Mouse (Mus musculus): Measurements from ENCODE around the gene Pak6.

DNA sequence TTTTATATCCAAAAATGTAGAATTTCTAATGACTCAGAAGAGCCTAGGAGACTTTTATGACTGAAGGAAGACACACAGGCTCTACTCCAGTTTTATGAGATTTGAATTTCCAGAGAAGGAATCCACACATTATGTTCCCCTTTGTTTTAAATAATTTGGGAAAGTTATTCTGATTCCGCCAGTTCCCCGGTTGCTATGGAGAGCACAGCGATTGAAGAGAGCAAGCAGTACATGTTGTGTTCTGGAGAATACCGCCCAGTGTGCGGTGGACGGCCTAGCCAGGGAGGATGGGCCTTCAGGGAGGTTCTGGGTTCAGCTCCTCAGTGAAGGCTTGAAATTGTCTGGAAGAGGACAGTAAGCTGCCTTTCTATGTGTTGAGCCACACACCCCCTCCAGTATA is 33.8 kb upstream of the Pak6 start:
- no peak for TF ChIP-seq GATA1 (IDR thresholded peaks at IDR 0.05; ENCODE audit: low read length)
- no peak for TF ChIP-seq TAL1 (IDR thresholded peaks at IDR 0.05; ENCODE audit: low read length)
